Mouse (Mus musculus): ENCODE measurements around the gene Adamts14. TPM values are rescaled to one million over a fixed set of nuclear protein-coding genes. Genes with fewer than 3 reads are reported as not detected.

Gene Adamts14
- polyA plus RNA-seq, 1 experiment = not detected

GRCm38 (mm10) chr10:61150616-61151015, 122.6 kb downstream of the Adamts14 start:
- Histone ChIP-seq H3K36me3 (ENCODE audit: control insufficient read depth) (no peaks in the 10 kb centered on the region), H3K27me3 (ENCODE audit: control insufficient read depth) (peaks cover 4% of the 10 kb centered on the region; the same call in 1 of the 2 replicates)

GRCm38 (mm10) chr10:61149476-61149875, 123.8 kb downstream of the Adamts14 start:
- H3K9me3 ChIP-seq (ENCODE audit: control insufficient read depth, low read length) = no peaks in the 10 kb centered on the region
- peak overlapping the region; percentile 42 for H3K4me3 ChIP-seq (replicated peaks)
- H3K27me3 ChIP-seq (ENCODE audit: control insufficient read depth) = peaks cover 4% of the 10 kb centered on the region; the same call in 1 of the 2 replicates
- peaks cover 69% of the 10 kb centered on the region for H3K4me1 ChIP-seq (ENCODE audit: control insufficient read depth)
- TF ChIP-seq GATA1 (IDR thresholded peaks at IDR 0.05; ENCODE audit: low read length) = peak; percentile 11; the same call in 1 of the 2 replicates
- no peak for TF ChIP-seq TAL1 (IDR thresholded peaks at IDR 0.05; ENCODE audit: low read length)
- H3K36me3 ChIP-seq (ENCODE audit: control insufficient read depth) = no peaks in the 10 kb centered on the region

More at GRCm38 (mm10) chr10:61150616-61151015, 122.6 kb downstream of the Adamts14 start:
- no peak for TF ChIP-seq GATA1 (IDR thresholded peaks at IDR 0.05; ENCODE audit: low read length)
- no peak for TF ChIP-seq TAL1 (IDR thresholded peaks at IDR 0.05; ENCODE audit: low read length)
- Histone ChIP-seq H3K4me1 (ENCODE audit: control insufficient read depth) (peaks cover 77% of the 10 kb centered on the region), H3K4me3 (replicated peaks) (no peak overlapping the region), H3K9me3 (ENCODE audit: control insufficient read depth, low read length) (no peaks in the 10 kb centered on the region)

- peaks cover 64% of the 10 kb centered on the region for H3K4me1 ChIP-seq (ENCODE audit: control insufficient read depth)
- H3K4me3 ChIP-seq (replicated peaks) = peak within 1 kb of the TSS; percentile 92
- TF ChIP-seq GATA1 (IDR thresholded peaks at IDR 0.05; ENCODE audit: low read length) (no peak), TAL1 (IDR thresholded peaks at IDR 0.05; ENCODE audit: low read length) (no peak)
- H3K9me3 ChIP-seq (ENCODE audit: control insufficient read depth, low read length) = no peaks in the 10 kb centered on the region
- H3K36me3 ChIP-seq (ENCODE audit: control insufficient read depth) = no peaks in the 10 kb centered on the region
- H3K27me3 ChIP-seq (ENCODE audit: control insufficient read depth) = peaks cover 4% of the 10 kb centered on the region; the same call in 1 of the 2 replicates
Observed at GRCm38 (mm10) chr10:61147157-61148040, 125.8 kb downstream of the Adamts14 start, which contains the start of gene Sgpl1. Gene Sgpl1, minus strand, starts transcription at chr10:61147703.

Other genes with a start within 250 kb of the Adamts14 start
- 0.41 and 0.45 TPM in 2 replicates for gene Pcbd1, start 184.1 kb downstream of the Adamts14 start, polyA plus RNA-seq (2012)
- 0.09 and 0.60 TPM in 2 replicates for gene Sgpl1, start 125.7 kb downstream of the Adamts14 start, polyA plus RNA-seq (2012)
- gene Tbata, start 101.5 kb downstream of the Adamts14 start, polyA plus RNA-seq (2012) = not detected in 2 replicates
- gene Prf1, start 24.4 kb upstream of the Adamts14 start, polyA plus RNA-seq (2012) = not detected in 2 replicates
- gene Pald1, start 110.1 kb upstream of the Adamts14 start, polyA plus RNA-seq (2012) = 0.04 and 0.06 TPM in 2 replicates
- gene Nodal, start 144.5 kb upstream of the Adamts14 start, polyA plus RNA-seq (2012) = 0.03 TPM in 1 of 2 replicates, not detected in the other
- gene Eif4ebp2, start 179.2 kb upstream of the Adamts14 start, polyA plus RNA-seq (2012) = 6.2 and 6.5 TPM in 2 replicates
- gene Lrrc20, start 202.4 kb upstream of the Adamts14 start, polyA plus RNA-seq (2012) = 2.4 and 2.9 TPM in 2 replicates